Mouse (Mus musculus) C2C12 (cell line): ENCODE measurements around the gene Tctn1.

Source experiments
- CEBPB ChIP-seq: IDR thresholded peaks from one replicate; pipeline ENCODE4 v1.6.1; 2011; ENCODE audit warnings: low read depth, mild to moderate bottlenecking, control low read depth, moderate library complexity
- CTCF ChIP-seq: IDR thresholded peaks from one replicate; pipeline ENCODE4 v1.5.1; 2011; ENCODE audit not compliant: control insufficient read depth, insufficient read depth, insufficient read length
- MAX ChIP-seq: IDR thresholded peaks from one replicate; pipeline ENCODE4 v1.6.1; 2011; ENCODE audit warnings: mild to moderate bottlenecking, control low read depth
- MYOD1 ChIP-seq: IDR thresholded peaks from one replicate; pipeline ENCODE4 v1.6.1; 2011; ENCODE audit warnings: low read depth; ENCODE audit not compliant: control insufficient read depth, insufficient read length
- USF1 ChIP-seq: IDR thresholded peaks from one replicate; pipeline ENCODE4 v1.6.1; 2011; ENCODE audit warnings: low read depth, mild to moderate bottlenecking, control low read depth, moderate library complexity

DNA sequence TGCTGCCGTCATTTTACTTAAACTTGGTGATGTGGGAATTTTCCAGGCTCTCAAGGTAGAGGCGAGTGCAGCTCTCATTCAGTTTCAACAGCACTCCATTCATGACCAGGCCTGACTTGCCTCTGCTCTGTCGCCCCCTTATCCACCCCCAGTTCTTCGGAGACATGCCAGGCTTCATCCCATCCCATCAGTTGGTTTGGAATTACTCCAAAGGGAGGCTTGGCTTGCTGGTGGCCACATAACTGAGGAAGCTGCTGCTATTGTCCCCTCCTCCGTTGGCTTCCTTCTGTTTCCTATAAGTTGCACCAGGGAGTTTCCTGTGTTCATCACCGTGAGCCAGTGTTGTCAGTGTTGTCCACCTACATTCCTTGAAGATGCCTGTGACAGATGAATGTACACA is 40.3 kb upstream of the Tctn1 start:
- TF ChIP-seq CTCF (no peak), MYOD1 (no peak), USF1 (no peak), CEBPB (no peak), MAX (no peak)
